Mouse (Mus musculus) cerebral cortex, adult 2 months (tissue): Measurements from ENCODE around the gene Atxn2l.

Source experiments
- WGBS: fragments of 180-500 bp; shearing (Covaris S2); methylation state at CpG from one replicate; pipeline ENCODE4 v1.1.7; 2018; 5-methylcytosine and 5-hydroxymethylcytosine counted together

Gene Atxn2l

DNA sequence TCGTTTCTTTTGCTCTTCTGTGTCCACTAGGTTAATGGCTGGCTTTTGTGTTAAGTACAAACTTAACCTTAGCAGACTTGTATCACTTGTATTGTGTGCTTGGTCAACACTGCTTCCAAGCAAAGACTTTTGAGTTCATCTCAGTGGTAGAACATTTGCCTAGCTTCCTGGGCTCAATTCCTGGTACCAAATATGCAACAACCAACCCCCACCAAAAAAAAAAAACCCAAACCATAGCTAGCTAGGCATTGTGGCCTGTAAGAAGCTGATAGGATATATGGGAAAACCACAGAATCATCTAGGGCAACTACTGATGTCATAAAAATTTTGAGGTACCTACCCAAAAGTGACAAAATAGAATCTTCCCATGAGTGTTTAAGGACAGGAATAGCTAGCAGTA is 12.2 kb downstream of the Atxn2l start:
- 61% methylated on average over 1 of the region's 1 CpGs for WGBS

DNA sequence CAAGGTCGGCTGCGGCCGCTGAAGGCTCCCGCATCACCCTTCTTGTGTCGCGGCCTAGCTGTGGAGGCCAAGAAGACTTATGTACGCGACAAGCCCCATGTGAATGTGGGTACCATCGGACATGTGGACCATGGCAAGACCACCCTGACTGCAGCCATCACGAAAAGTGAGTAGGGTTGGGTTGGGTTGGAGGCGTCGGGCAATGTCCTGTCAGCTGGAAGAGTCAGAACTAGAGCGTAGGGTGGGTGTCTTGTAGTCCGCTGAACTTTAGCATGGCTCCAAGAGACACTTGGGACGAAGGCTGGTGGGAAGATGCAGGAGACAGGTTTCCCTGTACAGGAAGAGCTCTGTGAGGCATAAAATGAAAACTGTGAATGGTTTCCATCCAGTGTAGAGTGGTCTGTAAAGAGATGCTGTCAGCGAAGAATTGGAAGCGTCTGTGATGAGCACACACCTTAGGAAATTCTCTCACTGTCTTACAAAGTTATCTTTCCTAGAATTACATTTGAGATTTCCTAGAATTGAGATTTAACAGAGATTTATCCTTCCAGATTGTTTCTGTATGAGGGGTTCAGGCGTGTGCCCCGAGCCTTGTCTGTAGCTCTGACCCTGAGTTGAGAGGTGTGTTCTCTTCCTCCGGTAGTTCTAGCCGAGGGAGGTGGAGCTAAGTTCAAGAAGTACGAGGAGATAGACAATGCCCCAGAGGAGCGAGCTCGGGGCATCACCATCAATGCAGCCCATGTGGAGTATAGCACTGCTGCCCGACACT is 15.4 kb downstream of the Atxn2l start:
- WGBS: 13% methylated on average over 25 of the region's 25 CpGs

DNA sequence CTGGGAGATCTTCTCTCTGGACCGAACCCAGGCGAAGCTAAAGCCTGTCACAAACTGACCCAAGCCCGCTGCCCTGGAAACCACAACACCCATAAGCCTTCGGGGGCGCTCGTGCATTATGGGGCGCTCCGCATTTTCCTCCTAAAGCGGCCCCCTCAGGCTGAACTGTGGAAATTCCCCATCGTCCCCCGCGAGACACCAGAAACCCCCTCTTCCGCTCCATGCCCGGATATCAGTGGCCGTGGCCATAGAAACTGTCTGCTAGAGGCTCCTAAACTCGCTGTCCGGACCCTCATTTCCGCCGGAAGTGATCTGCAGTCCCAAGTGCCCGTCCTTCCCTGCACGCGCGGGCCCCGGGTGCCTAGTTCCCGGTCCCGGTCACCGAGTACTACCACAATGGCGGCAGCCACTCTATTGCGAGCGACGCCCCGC is 16.2 kb downstream of the Atxn2l start, which contains the start of gene Tufm:
Gene Tufm, plus strand, starts transcription at position 310 of the 432 bp plus-strand sequence.
- WGBS: 1% methylated on average over 32 of the region's 32 CpGs

DNA sequence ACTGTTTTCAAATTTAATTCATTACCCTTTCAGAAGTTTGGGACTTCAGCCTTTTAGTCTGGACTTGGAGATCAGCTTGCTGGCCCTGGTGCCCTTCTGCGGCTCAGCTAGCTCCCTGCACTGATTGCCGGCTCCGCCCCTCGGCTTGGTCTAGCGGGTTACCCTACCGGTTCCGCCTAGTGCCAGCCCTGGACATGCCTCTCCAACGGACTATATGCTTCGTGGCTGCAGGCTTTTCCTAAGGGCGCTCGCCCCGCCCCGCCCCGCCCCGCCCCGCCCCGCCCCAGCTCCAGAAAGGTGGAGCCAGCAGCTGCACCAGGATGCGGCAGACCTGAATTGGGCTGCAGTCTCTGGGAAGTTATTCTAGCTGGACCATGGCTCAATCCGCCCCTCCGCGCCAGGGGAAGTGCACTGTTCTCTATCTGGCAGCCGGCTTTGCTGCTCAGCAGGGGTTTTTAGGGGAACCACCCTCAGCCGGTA is 20.8 kb downstream of the Atxn2l start:
- WGBS: under 1% methylated on average over 23 of the region's 23 CpGs

DNA sequence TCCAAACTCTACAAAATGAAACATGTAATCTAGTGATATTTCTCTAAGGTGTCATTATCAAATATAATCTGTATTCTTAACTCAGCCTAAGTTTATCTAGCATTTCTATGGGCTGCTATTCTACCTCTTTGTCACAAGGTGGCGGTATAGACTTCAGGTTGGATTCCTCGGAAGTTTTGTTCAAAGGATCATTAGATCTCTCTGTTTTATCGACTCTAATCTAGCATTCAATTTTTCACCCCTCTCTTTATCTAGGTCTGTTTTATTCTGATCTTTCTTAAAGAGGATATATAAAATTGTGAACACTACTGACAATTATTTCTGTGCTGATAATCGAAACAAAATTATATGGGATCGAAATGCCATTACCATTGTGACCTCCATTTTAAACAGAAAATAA is 21.5 kb downstream of the Atxn2l start:
- 23% methylated on average over 5 of the region's 5 CpGs for WGBS

DNA sequence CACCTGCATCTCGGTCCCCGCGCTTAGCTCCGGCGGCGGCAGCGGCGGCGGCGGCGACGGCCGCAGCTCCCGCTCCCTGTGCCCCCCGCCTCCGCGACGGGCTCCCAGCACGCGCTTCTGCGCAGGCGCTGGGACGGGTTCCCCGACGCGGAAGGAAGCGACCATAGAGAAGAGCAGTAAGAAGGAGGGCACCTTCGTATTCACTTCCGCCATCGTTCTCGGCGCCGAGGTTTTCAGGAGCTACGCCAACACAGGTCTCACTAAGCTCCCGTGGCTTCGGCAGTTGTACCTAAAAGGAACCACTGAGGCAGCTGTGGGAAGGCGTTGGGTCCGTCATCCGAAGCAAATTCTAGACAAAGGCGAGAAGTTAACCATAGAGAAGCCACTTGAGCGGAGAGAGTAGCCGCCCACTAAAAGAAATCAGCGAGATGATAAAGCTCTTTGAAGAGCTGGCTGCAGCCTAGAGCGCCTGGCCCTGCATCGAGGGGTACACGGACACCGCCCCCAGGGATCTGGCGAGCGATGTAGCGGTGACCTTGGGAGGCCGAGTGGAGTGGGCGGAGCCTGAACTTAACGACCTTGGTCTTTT is 28.1 kb downstream of the Atxn2l start, which contains the start of gene Sh2b1:
Gene Sh2b1, minus strand, starts transcription at position 432 of the 589 bp plus-strand sequence.
- under 1% methylated on average over 53 of the region's 53 CpGs for WGBS

DNA sequence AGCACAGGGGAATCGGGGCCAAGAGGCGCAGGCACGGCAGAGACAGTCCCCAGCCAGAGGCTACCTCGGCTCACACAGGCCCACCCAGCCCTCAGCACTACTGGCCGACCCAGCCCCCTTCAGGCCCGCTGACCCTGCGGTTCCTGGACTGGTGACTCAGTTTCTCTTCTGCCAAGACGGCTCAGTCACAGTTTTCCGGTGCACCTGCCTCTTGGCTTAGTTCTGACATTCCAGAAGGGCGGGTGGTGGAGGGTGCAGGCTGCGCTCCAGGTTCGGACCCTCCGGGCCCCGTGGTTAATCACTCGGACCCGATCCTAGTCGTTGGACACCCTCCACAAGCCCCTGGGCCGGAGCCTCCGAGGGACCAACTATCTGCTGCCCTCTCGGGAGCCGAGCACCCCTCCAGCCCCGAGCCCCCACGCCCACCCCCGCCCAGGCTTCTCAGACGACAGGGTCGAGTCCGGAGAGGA is 28.7 kb downstream of the Atxn2l start:
- WGBS: under 1% methylated on average over 27 of the region's 27 CpGs

DNA sequence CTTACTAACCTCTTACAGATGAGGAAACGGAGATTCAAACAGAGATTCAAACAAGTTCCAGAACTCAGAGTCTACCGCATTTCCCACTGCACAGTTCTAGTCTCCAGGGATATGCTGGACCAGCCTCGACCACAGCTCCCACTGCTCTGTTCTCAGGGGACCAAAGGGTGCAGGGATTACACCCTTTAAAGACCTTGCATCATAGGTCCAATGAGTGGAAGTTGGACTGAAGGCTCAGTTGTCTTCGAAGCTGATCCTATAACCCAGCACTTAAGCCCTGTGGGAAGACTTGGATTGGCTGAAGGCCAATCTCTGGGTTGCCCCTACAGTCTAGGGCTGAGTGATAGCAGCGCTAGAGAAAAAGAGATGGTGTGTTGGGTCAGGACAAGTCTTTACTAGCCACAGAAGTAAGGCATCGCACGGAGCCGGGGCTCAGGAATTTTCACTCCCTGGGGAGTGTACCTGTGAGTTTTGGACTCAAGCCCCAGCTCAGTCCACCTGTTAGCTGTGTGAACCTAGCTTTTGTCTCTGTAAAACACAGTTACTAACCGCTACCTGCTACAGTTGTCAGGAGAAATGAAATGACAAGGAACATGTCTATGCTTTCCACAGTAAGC is 29.7 kb downstream of the Atxn2l start:
- WGBS: 73% methylated on average over 9 of the region's 9 CpGs

DNA sequence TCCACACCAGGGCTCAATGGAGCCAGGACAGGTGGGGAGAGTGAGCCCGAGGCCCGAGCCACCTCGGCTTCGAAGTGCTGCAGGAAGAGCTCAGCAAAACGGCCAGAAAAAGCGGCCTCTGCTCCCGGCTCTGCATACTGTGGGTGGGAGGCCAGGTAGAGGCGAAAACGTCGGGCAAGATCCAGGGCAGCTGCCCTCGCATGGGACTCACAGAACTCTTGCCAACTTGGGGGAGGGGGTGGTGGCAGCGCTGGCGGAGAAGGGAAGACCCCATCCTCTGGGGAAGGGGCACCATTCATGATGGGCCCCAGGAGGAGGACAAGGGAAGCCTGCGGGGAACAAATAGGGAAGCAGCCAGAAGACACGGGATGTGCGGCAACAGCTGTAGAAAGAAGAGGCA is 30.5 kb downstream of the Atxn2l start:
- WGBS: 85% methylated on average over 16 of the region's 16 CpGs

DNA sequence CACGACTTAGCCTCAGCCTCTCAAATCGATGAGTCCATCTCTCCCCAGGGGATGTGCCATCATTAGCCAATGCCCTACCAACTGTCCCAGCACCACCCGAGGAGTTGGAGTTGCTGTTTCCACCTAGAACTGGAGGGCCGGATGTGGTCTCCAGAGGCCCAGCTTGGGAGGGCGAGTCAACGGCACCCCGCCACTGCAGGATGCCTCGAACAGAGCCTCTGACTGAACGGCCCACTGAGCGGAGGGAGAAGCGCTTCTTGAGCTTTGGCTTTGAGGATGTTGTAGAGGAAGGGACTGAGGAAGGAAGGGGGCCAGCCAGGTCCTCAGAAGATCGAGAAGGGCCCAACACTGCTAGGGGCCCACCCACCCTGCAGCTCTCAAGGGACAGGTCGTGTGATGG is 30.9 kb downstream of the Atxn2l start:
- 77% methylated on average over 13 of the region's 13 CpGs for WGBS

DNA sequence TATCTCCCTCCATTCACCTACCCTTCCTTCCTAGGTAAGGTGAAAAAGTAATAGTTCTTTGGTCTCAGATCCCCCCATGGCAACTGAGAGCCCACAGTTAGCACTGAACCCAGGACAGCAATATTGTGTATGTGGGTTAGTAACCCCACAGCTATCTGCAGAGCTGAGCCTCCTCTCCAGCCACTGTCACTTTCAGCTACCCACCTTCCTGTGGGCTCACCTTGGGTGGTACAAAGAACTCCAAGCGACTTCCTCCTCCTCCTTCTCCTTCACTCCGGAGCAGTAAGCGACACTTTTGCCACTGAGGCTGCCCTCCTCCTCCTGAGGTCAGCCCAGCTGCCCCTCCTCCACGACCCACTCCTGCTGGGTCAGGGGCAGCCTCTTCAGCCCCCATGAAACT is 31.4 kb downstream of the Atxn2l start:
- 81% methylated on average over 4 of the region's 4 CpGs for WGBS

DNA sequence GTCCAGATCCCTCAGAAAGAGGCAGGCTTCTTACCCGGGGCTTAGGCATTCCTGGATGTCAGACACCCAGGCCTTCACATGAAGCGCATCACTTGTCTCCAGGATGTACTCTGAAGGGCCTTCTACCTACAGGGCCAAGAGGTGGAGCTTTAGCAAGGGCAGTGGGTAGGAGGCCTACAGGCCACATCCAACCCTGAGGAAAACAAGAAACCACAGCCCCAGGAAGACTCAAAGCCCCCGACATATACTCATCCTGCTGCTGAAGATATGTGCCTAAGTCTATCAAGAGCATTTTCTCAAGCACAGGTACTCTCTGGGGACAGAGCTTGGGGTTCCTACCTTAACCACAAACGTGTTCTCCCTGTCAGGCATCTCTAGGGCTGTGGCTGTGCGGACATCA is 31.9 kb downstream of the Atxn2l start:
- 92% methylated on average over 5 of the region's 5 CpGs for WGBS

DNA sequence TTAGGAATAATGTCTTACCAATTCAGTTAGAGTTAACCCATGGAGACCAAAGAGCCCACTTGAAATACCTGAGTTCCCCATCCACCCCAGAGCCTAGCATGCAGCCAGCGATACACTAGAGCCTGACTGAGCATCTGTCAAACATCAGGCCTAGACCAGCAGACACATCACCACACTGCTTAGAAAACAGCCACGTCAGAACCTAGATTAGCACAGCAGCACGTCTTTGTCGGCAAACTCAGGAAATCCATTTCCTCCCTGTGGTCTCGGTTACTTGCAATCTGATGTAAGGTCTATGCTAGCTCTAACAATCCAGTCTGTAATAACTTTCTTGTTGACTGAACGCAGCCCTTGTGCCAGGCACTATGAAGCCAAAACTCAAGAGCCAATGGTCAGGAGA is 33.2 kb downstream of the Atxn2l start:
- 84% methylated on average over 6 of the region's 6 CpGs for WGBS

DNA sequence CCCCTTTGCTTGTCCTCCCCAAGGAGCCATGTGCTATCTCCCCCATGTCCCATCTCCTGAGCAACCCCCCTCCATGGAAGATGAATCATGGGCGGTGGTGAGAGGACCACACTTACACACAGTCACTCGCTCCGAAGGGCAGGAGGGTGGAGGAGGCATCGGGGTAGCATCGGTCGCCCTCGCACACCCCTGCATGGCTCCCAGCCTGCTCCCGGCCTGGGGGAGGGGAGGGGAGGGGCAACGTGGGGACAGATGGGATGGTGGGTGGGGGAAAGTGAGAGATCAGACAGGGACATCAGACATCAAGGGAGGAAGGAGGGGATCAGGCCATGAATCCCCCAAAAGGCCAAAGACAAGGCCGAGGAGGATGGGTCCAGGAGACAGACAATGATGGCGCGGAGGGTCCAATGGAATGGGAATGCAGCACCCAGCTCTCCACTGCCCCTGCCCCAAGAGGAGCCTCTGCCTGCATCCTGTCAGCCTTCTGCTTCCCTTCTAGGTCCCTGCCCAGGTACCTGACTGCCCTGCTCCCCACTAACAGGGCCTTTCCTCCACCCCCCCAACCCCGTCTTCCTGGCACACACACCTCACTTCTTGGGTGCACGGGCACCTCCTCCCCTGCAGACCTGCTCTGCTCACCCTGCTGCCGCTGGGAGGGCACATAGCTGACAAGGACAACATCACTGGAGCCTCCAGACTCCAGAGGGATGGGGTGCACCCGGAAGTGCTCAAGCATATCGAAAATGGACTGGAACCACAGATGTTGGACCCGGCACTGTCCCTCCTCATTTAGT is 35.2 kb downstream of the Atxn2l start:
- WGBS: 86% methylated on average over 18 of the region's 18 CpGs

DNA sequence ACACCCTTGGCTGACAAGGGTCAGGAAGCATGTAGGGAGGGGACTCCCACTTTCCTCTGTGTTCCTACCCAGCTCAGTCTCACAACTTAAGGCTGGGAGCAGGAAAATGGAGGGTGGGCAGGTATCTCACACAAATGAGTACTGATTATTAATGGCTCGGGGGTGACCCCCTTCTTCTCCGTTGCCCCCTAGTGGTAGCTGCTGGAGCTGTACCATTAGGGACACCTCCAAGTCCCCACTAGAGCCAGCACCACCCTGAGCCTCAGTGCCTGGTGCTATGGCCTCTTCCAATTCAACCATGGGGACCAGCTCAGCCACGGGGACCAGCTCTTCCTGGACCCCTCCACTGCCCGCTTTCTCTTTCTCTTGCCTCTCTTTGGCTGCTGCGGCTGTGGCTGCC is 36.0 kb downstream of the Atxn2l start:
- WGBS: 63% methylated on average over 5 of the region's 5 CpGs

DNA sequence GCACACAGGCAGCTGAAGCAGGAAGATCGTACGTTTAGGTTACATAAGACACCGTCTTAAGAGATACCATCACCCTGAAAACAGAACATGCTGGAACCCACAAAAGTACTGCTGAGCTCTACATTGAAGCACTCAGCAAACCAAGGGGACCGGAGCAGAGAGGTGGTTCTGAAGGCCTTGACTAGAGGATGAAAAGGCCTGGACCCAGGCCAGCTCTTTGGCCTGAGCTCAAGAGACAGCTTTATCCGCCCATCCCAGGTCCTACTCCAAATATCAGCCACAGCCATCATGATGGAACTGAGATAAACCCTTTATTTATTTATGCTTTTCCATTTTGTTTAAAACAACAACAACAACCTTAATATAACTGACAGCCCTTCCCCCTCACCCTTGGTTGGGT is 36.5 kb downstream of the Atxn2l start:
- WGBS: 74% methylated on average over 5 of the region's 5 CpGs

DNA sequence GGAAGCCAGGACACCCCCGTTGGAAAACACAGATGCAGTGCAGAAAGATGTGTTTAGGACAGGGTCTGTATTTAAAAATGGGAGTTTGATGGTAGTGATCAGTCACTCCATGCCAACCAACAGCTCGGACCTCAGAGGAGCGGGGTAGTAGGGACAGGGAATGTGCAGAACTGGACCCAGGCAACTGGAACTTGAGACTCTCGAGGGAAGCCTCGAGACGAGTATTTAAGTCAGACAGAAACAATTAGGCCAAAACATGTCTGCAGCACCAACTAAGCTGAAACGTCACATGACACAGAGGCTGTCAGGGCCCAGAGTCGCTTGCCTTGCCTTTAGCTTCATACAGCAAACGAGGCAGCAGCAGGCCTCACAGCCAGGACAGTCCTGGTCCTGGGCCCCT is 37.1 kb downstream of the Atxn2l start:
- 70% methylated on average over 9 of the region's 9 CpGs for WGBS

DNA sequence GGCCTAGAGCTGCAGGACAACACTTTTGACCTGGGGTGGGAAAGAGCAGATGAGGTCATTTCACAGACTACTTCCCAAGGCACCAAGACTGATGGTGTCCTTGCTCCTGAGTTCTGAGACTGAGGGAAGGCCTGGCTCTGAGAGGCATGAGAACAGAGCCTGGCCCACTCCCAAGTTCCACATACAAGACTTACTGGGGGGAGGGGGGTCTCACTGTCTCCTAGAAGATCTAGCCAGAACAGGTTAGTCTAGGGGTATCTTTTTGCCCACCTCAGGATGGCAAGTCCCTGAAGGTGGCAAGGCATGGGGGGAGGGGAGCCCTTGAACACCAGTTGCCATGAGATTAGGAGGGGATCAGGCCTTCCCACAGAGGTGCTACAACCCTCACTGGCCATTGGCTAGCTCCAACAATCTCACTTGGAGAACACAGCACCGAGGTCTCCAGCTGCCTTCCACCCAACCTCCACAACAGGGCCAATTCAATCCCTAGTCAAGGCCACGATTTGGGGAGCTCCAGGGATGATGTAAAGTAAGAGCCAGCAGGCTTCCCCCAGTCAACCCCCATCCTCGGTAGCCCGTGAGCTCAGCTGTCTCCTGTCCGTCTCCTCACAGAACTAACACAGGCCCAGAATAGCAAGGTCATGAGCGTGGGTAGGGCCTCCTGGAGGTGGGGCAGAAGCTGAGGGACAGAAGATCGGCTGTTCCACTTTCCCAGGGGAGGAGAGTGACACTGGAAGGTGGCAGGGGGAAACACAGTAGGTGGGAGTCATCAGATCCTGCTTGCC is 37.8 kb downstream of the Atxn2l start:
- 47% methylated on average over 7 of the region's 7 CpGs for WGBS

DNA sequence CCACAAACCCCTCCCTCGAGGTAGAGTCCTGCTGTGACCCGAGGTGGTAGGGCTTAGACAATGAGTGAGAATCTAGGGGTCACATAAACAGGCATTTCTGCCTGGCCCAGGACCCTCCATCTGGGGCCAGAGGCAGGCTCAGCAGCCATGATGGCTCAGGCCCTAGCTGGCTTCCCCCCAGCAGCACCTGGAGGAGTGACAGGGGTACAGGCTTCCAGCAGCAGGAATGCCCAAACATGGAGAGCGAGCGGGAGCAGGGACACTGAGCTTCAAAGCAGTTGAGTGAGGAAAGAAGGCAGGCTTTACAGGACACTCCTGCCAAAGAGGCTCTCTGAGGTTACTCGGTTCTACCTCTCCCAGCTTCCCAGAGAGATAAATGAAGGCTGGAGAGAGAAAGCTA is 38.4 kb downstream of the Atxn2l start:
- WGBS: 57% methylated on average over 5 of the region's 5 CpGs

DNA sequence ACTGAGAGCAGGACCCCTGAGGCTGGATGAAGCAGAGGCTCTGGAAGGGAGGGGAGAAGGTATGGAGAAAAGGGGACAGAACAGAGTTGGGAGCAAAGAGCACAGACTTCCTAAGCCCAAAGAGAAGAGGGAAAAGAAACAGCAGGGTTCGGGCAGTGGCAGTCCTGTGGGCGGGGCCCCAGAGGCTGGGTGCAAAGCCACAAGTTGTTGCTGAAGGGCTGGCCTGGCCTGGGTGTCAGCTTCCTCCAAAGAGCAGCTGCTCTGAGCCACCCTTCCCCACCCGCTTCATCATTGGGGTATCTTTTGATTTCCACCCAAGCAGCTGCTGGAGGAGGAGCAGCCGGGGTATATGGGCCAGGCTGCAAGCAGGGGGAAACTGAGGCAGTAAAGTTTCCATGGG is 39.1 kb downstream of the Atxn2l start:
- 76% methylated on average over 4 of the region's 4 CpGs for WGBS

DNA sequence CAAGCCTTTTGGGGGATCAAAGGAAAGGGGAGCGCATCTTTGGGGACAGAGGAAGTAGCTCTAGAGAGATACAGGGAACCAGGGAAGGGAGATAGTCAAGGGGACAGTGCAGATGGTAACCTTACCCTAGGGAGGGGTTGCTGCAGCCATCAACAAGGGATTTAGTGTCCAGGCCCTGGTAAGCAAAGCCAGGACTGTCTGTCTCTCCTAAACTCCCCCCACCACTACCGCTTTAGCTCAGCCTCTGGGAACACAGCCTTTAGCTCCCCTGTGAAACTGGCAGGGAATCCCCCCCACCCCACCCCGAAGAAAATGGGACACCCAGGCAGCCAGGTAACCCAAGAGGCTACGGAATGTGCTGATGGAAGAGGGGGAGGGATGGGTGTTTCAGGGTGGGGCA is 39.7 kb downstream of the Atxn2l start:
- 71% methylated on average over 4 of the region's 4 CpGs for WGBS
